Mouse (Mus musculus): ENCODE measurements around the gene Cpsf4l. TPM values are rescaled to one million over a fixed set of nuclear protein-coding genes. Genes with fewer than 3 reads are reported as not detected.

Gene Cpsf4l
- total and polyA plus RNA-seq, 2 experiments from 2014 or later: 0.10 TPM; not detected in 1

- Histone ChIP-seq H3K27me3 (ENCODE audit: control insufficient read depth, insufficient read depth, low read length) (no peaks in the 10 kb centered on the region), H3K4me3 (ENCODE audit: low read depth, low read length) (no peak overlapping the region), H3K9me3 (replicated peaks; ENCODE audit: control insufficient read depth, low read length) (no peaks in the 10 kb centered on the region), H3K27ac (ENCODE audit: low read depth) (peak overlapping the region; percentile 47), H3K36me3 (replicated peaks; ENCODE audit: control insufficient read depth, insufficient read depth, low read length) (peaks cover 7% of the 10 kb centered on the region; the same call in 1 of the 2 replicates), H3K9ac (replicated peaks; ENCODE audit: low read depth, low read length) (no peak overlapping the region), H3K4me1 (ENCODE audit: control insufficient read depth, insufficient read depth) (peaks cover 21% of the 10 kb centered on the region), H3K4me2 (ENCODE audit: low read depth, low read length) (no peak overlapping the region)
- DNase-seq (ENCODE audit: low spot score) (no peak), ATAC-seq (ENCODE audit: insufficient read depth, low read depth) (peak; percentile 57)
- TF ChIP-seq CTCF (IDR thresholded peaks at IDR 0.05; ENCODE audit: low read depth): no peak
- TF ChIP-seq EP300 (IDR thresholded peaks at IDR 0.05; ENCODE audit: low read depth): no peak
- 49% methylated on average over 6 of the region's 6 CpGs for WGBS
Observed at GRCm38 (mm10) chr11:113733631-113734364, 24.0 kb upstream of the Cpsf4l start.

GRCm38 (mm10) chr11:113731945-113732612 is 22.3 kb upstream of the Cpsf4l start:
- ATAC-seq (ENCODE audit: insufficient read depth, low read depth): no peak
- Histone ChIP-seq H3K27me3 (ENCODE audit: control insufficient read depth, insufficient read depth, low read length) (no peaks in the 10 kb centered on the region), H3K9me3 (replicated peaks; ENCODE audit: control insufficient read depth, low read length) (no peaks in the 10 kb centered on the region), H3K9ac (replicated peaks; ENCODE audit: low read depth, low read length) (no peak overlapping the region), H3K27ac (ENCODE audit: low read depth) (no peak overlapping the region), H3K4me2 (ENCODE audit: low read depth, low read length) (no peak overlapping the region), H3K4me1 (ENCODE audit: control insufficient read depth, insufficient read depth) (peaks cover 19% of the 10 kb centered on the region), H3K4me3 (ENCODE audit: low read depth, low read length) (no peak overlapping the region), H3K36me3 (replicated peaks; ENCODE audit: control insufficient read depth, insufficient read depth, low read length) (peaks cover 24% of the 10 kb centered on the region)
- TF ChIP-seq CTCF (IDR thresholded peaks at IDR 0.05; ENCODE audit: low read depth): peak; percentile 2; the same call in 1 of the 2 replicates
- no peak for TF ChIP-seq EP300 (IDR thresholded peaks at IDR 0.05; ENCODE audit: low read depth)
- 89% methylated on average over 10 of the region's 10 CpGs for WGBS
- no peak for DNase-seq (ENCODE audit: low spot score)

GRCm38 (mm10) chr11:113730879-113731278 is 21.1 kb upstream of the Cpsf4l start:
- Histone ChIP-seq H3K27me3 (ENCODE audit: control insufficient read depth, insufficient read depth, low read length) (no peaks in the 10 kb centered on the region), H3K4me2 (ENCODE audit: low read depth, low read length) (no peak overlapping the region), H3K36me3 (replicated peaks; ENCODE audit: control insufficient read depth, insufficient read depth, low read length) (peaks cover 30% of the 10 kb centered on the region), H3K4me3 (ENCODE audit: low read depth, low read length) (no peak overlapping the region), H3K4me1 (ENCODE audit: control insufficient read depth, insufficient read depth) (peaks cover 19% of the 10 kb centered on the region), H3K9me3 (replicated peaks; ENCODE audit: control insufficient read depth, low read length) (no peaks in the 10 kb centered on the region), H3K27ac (ENCODE audit: low read depth) (no peak overlapping the region), H3K9ac (replicated peaks; ENCODE audit: low read depth, low read length) (no peak overlapping the region)
- WGBS: 72% methylated on average over 3 of the region's 3 CpGs
- no peak for DNase-seq (ENCODE audit: low spot score)
- no peak for ATAC-seq (ENCODE audit: insufficient read depth, low read depth)
- no peak for TF ChIP-seq EP300 (IDR thresholded peaks at IDR 0.05; ENCODE audit: low read depth)

GRCm38 (mm10) chr11:113729917-113730316 is 20.1 kb upstream of the Cpsf4l start:
- Histone ChIP-seq H3K4me1 (ENCODE audit: control insufficient read depth, insufficient read depth) (peaks cover 14% of the 10 kb centered on the region), H3K27me3 (ENCODE audit: control insufficient read depth, insufficient read depth, low read length) (no peaks in the 10 kb centered on the region), H3K27ac (ENCODE audit: low read depth) (no peak overlapping the region), H3K4me2 (ENCODE audit: low read depth, low read length) (no peak overlapping the region), H3K4me3 (ENCODE audit: low read depth, low read length) (no peak overlapping the region), H3K9me3 (replicated peaks; ENCODE audit: control insufficient read depth, low read length) (no peaks in the 10 kb centered on the region), H3K9ac (replicated peaks; ENCODE audit: low read depth, low read length) (no peak overlapping the region), H3K36me3 (replicated peaks; ENCODE audit: control insufficient read depth, insufficient read depth, low read length) (peaks cover 30% of the 10 kb centered on the region)
- TF ChIP-seq CTCF (IDR thresholded peaks at IDR 0.05; ENCODE audit: low read depth): no peak
- TF ChIP-seq EP300 (IDR thresholded peaks at IDR 0.05; ENCODE audit: low read depth): no peak
- WGBS: 52% methylated on average over 8 of the region's 8 CpGs
- no peak for ATAC-seq (ENCODE audit: insufficient read depth, low read depth)
- DNase-seq (ENCODE audit: low spot score): no peak

- H3K27me3 ChIP-seq (ENCODE audit: control insufficient read depth, insufficient read depth, low read length): no peaks in the 10 kb centered on the region
- peaks cover 14% of the 10 kb centered on the region for H3K4me1 ChIP-seq (ENCODE audit: control insufficient read depth, insufficient read depth)
- H3K27ac ChIP-seq (ENCODE audit: low read depth): no peak overlapping the region
- H3K36me3 ChIP-seq (replicated peaks; ENCODE audit: control insufficient read depth, insufficient read depth, low read length): peaks cover 30% of the 10 kb centered on the region
- WGBS: 84% methylated on average over 21 of the region's 21 CpGs
- no peak for DNase-seq (ENCODE audit: low spot score)
- H3K4me3 ChIP-seq (ENCODE audit: low read depth, low read length): no peak overlapping the region
- no peaks in the 10 kb centered on the region for H3K9me3 ChIP-seq (replicated peaks; ENCODE audit: control insufficient read depth, low read length)
- TF ChIP-seq CTCF (IDR thresholded peaks at IDR 0.05; ENCODE audit: low read depth) (no peak), EP300 (IDR thresholded peaks at IDR 0.05; ENCODE audit: low read depth) (no peak)
- no peak for ATAC-seq (ENCODE audit: insufficient read depth, low read depth)
- no peak overlapping the region for H3K4me2 ChIP-seq (ENCODE audit: low read depth, low read length)
- no peak overlapping the region for H3K9ac ChIP-seq (replicated peaks; ENCODE audit: low read depth, low read length)
Observed at GRCm38 (mm10) chr11:113729239-113729638, 19.4 kb upstream of the Cpsf4l start.

All from heart, postnatal 0 days (tissue).